Mouse (Mus musculus) megakaryocyte, embryonic 14.5 days (primary cell): ENCODE results near the gene Dnm1. TPM values are rescaled to one million over a fixed set of nuclear protein-coding genes. Genes with fewer than 3 reads are reported as not detected.

Experiments used
- H3K27me3 ChIP-seq: replicated peaks from 2 replicates; pipeline ENCODE3; 2012; ENCODE audit warnings: inconsistent platforms
- H3K36me3 ChIP-seq: replicated peaks from 2 replicates; pipeline ENCODE3; 2012; ENCODE audit warnings: low read length, inconsistent platforms, mixed read lengths
- H3K4me1 ChIP-seq: 2 replicates; pipeline ENCODE4 v1.6.1; 2012; ENCODE audit warnings: inconsistent platforms
- H3K4me3 ChIP-seq: replicated peaks from 2 replicates; pipeline ENCODE3; 2012; ENCODE audit warnings: moderate library complexity, mild to moderate bottlenecking, inconsistent platforms
- H3K9me3 ChIP-seq: 2 replicates; pipeline ENCODE4 v1.6.1; 2012; ENCODE audit warnings: inconsistent platforms
- FLI1 ChIP-seq: IDR thresholded peaks from 2 replicates; pipeline ENCODE4 v1.6.1; 2012; ENCODE audit warnings: low read length, inconsistent platforms, mixed read lengths
- GATA1 ChIP-seq: IDR thresholded peaks from 3 replicates; pipeline ENCODE4 v1.6.1; 2012; ENCODE audit warnings: mixed read lengths, low read length, inconsistent platforms, borderline replicate concordance
- polyA plus RNA-seq: library from polyadenylated mRNA; stranded (reverse); fragments of >175 nt; gene quantifications from 2 replicates; pipeline ENCODE4 v1.2.3, GENCODE M21; 2012; ENCODE audit warnings: low replicate concordance; ENCODE audit not compliant: insufficient read depth

Dnm1 gene
- polyA plus RNA-seq, 1 experiment = 3.6 TPM

DNA sequence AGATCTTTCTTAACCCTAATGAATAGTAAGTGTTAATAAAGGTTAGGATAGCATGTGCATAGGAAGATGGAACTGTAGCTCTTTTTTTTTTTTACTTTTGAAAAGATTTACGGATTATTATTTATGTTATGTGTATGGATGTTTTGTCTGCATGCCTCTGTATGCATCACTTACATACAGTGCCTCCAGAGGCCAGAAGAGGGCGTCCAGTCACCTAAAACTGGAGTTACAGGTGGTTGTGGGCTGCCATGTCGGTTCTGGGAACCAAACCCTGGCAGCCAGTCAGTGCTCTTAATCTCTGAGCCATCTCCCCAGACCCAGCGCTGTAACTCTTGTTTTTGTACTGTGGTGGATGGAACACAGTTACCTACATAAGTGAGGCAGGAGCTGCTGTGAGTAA, 28.8 kb downstream of the Dnm1 start:
- H3K4me3 ChIP-seq = no peak overlapping the region
- no peaks in the 10 kb centered on the region for H3K36me3 ChIP-seq
- H3K27me3 ChIP-seq = peaks cover 79% of the 10 kb centered on the region
- TF ChIP-seq GATA1 = no peak
- TF ChIP-seq FLI1 = no peak
- no peaks in the 10 kb centered on the region for H3K9me3 ChIP-seq
- peaks cover 21% of the 10 kb centered on the region for H3K4me1 ChIP-seq

- Histone ChIP-seq H3K36me3 (no peaks in the 10 kb centered on the region), H3K4me3 (no peak overlapping the region), H3K27me3 (peaks cover 77% of the 10 kb centered on the region), H3K9me3 (no peaks in the 10 kb centered on the region), H3K4me1 (peaks cover 25% of the 10 kb centered on the region)
- TF ChIP-seq GATA1 (no peak), FLI1 (no peak)
Observed at GRCm38 (mm10) chr2:32322754-32323741, 30.1 kb downstream of the Dnm1 start.

- Histone ChIP-seq H3K4me3 (no peak overlapping the region), H3K36me3 (no peaks in the 10 kb centered on the region), H3K27me3 (peaks cover 79% of the 10 kb centered on the region), H3K4me1 (peaks cover 38% of the 10 kb centered on the region), H3K9me3 (no peaks in the 10 kb centered on the region)
- TF ChIP-seq GATA1 (no peak), FLI1 (no peak)
Observed at GRCm38 (mm10) chr2:32321591-32322298, 31.4 kb downstream of the Dnm1 start.

DNA sequence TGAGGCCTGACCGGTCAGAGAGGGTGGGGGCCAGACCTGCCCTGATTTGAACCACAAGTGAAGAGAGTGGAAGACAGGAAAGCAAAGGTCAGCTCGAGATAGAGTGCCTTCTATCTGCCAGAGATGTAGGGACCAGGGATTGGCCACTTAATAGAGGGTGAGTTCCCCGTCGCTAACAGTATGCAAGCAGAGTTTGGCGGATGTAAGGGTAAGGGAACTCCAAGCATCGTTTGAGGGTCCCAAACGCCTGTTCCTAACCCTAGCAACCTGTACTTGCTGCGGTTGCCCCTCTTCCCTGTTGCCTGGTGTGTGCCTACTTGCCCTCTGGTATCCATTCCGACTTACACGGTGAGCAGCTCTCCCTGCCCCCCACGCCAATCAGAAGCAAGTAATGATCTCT, 32.4 kb downstream of the Dnm1 start:
- H3K4me1 ChIP-seq = peaks cover 40% of the 10 kb centered on the region
- no peaks in the 10 kb centered on the region for H3K9me3 ChIP-seq
- TF ChIP-seq GATA1 = no peak
- no peak for TF ChIP-seq FLI1
- peaks cover 77% of the 10 kb centered on the region for H3K27me3 ChIP-seq
- H3K4me3 ChIP-seq = no peak overlapping the region
- H3K36me3 ChIP-seq = no peaks in the 10 kb centered on the region

DNA sequence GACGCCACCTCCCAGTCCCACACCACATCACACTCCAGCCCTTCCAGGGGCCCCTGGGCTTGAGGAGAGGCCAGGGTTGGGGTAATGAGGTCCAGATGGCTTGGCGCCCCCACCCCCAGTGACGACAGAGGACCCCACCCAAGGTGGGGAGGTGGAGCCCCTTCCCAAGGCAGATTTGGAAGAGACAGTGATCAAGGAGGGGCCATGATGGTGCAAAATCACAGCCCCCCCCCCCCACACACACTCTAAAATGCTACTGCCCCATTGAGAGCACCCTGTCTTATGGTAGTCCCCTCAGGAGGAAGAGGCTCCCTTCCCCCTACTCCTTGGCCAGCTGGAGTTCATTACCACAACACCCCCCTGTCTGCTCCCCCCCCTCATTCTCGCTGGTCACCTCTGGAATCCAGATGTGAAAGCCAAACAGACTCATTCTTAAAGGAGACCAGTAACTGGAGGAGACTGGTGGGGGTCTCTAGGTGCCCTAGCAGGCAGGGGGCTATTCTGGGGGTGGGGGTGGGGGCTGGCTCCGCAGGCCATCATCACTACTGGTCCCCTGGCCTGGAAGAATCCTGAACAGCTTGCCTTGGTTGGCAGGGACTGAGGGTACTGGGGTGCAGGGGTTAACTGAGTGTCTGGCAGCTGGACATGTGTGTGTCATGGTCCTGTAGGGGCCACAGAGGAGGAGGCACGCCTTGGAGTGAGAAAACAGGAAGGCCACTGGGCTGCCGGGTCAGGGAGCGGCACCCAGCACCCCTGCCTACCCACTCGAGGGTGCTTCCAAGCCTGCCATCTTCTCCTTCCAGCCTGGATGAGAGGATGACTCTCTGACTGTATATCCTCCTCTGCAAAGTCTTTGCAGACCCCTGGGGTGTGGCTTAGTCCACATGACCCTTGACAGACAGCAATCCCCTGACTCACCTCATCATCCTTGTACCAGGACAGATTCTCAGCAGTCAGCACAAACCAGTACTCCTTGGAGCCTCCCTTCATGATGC, 33.3 kb downstream of the Dnm1 start:
- Histone ChIP-seq H3K4me1 (peaks cover 38% of the 10 kb centered on the region), H3K4me3 (no peak overlapping the region), H3K27me3 (peaks cover 79% of the 10 kb centered on the region), H3K9me3 (no peaks in the 10 kb centered on the region), H3K36me3 (no peaks in the 10 kb centered on the region)
- TF ChIP-seq FLI1 (no peak), GATA1 (no peak)

GRCm38 (mm10) chr2:32318709-32319585, 34.2 kb downstream of the Dnm1 start:
- Histone ChIP-seq H3K4me3 (no peak overlapping the region), H3K9me3 (no peaks in the 10 kb centered on the region), H3K36me3 (no peaks in the 10 kb centered on the region), H3K4me1 (peaks cover 41% of the 10 kb centered on the region), H3K27me3 (peaks cover 79% of the 10 kb centered on the region)
- TF ChIP-seq FLI1 = no peak
- no peak for TF ChIP-seq GATA1

- TF ChIP-seq FLI1 (no peak), GATA1 (no peak)
- Histone ChIP-seq H3K27me3 (peaks cover 80% of the 10 kb centered on the region), H3K4me3 (peak overlapping the region; percentile 12), H3K36me3 (no peaks in the 10 kb centered on the region), H3K9me3 (no peaks in the 10 kb centered on the region), H3K4me1 (peaks cover 45% of the 10 kb centered on the region)
Observed at GRCm38 (mm10) chr2:32317791-32318417, 35.2 kb downstream of the Dnm1 start.

DNA sequence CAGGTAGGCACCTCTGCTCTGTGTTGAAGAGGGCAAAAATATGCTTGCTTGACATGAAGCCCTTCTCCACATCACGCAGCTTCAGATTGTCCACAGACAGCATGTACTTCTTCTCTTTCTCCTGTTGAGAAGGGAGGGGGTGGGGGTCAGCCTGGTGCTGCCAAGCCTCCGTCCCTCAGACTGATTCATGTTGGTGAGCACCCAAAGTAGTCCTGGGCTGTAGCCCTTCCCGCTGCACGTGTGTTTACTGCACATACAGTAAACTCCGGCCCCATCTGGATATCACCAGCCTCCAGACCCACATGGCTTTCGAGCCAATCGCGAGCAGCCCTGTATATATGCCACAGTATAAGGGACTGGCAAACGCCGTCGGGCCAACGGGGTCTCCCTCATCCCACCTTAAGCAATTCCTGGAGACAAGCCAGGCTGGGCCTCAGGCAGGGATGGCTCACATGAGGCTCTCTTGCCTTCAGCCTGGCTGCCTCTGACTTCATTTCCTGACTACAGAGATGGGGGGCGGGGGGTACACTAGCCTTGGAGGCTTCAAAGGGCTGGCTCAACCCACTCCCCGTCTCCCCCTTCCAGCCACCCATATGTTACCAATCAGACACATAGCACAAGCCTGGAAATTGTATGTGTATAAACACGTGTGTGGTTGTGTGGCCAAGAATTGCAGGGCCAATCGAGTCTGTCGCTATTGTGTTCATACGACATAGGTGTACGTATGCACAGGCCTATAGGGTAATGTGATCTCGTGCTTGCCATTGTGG, 36.1 kb downstream of the Dnm1 start:
- H3K4me3 ChIP-seq = no peak overlapping the region
- no peaks in the 10 kb centered on the region for H3K9me3 ChIP-seq
- no peak for TF ChIP-seq GATA1
- no peak for TF ChIP-seq FLI1
- peaks cover 53% of the 10 kb centered on the region for H3K4me1 ChIP-seq
- H3K36me3 ChIP-seq = no peaks in the 10 kb centered on the region
- peaks cover 80% of the 10 kb centered on the region for H3K27me3 ChIP-seq
